Mouse (Mus musculus): ENCODE results near the gene Vps18.

DNA sequence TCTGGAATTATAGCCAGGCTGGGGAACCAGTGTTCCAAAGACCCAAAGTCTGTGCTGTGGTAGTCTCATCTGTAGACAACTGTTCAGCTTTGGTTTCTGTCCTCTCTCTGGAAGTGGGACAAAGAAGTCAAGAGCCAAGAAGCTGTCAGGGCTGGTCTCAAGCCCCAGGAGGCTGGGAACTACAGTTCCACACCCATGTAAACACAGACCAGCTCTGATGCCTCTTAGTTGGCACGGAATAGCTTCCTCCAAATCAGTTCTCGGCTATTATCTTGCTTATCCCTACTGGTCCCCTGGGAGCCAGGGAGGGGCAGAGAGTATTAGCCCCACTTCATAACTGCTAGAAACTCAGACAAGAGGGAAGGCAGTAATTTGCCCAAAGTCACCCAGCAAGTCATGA, 27.2 kb upstream of the Vps18 start:
- TF ChIP-seq CTCF (IDR thresholded peaks at IDR 0.05; ENCODE audit: low read depth) (no peak), EP300 (IDR thresholded peaks at IDR 0.05; ENCODE audit: low read depth) (no peak)

Measured in liver, embryonic 14.5 days (tissue).